Mouse (Mus musculus) lung, embryonic 16.5 days (tissue): ENCODE data around the gene Micall1. TPM values are rescaled to one million over a fixed set of nuclear protein-coding genes. Genes with fewer than 3 reads are reported as not detected.

Experiments
- ATAC-seq: fragments of 200-750 bp; cut with Nextera tagmentation; 2 replicates; pipeline ENCODE4 v1.8.0; 2017; ENCODE audit warnings: low read depth, mild to moderate bottlenecking, moderate library complexity
- H3K27ac ChIP-seq: fragments of 300-500 bp; sonication (generic); 2 replicates; pipeline ENCODE4 v1.5.1; 2014; ENCODE audit warnings: mild to moderate bottlenecking, control low read depth, low read length
- H3K27me3 ChIP-seq: fragments of 300-500 bp; sonication (generic); 2 replicates; pipeline ENCODE4 v1.6.1; 2014; ENCODE audit warnings: low read depth, low read length, mixed read lengths; ENCODE audit not compliant: control insufficient read depth, insufficient read depth
- H3K36me3 ChIP-seq: fragments of 300-500 bp; sonication (generic); 2 replicates; pipeline ENCODE4 v1.6.1; 2014; ENCODE audit warnings: low read length; ENCODE audit not compliant: control insufficient read depth, insufficient read depth
- H3K4me1 ChIP-seq: fragments of 300-500 bp; sonication (generic); replicated peaks from 2 replicates; pipeline ENCODE4 v1.6.1; 2014; ENCODE audit warnings: low read length, mixed read lengths; ENCODE audit not compliant: control insufficient read depth, insufficient read depth
- H3K4me2 ChIP-seq: fragments of 300-500 bp; sonication (generic); 2 replicates; pipeline ENCODE4 v1.6.1; 2014; ENCODE audit warnings: low read depth, low read length, control low read depth
- H3K4me3 ChIP-seq: fragments of 300-500 bp; sonication (generic); 2 replicates; pipeline ENCODE4 v1.5.1; 2014; ENCODE audit warnings: mild to moderate bottlenecking, low read length, control low read depth
- H3K9ac ChIP-seq: fragments of 300-500 bp; sonication (generic); 2 replicates; pipeline ENCODE4 v1.6.1; 2014; ENCODE audit warnings: low read length, control low read depth
- H3K9me3 ChIP-seq: fragments of 300-500 bp; sonication (generic); 2 replicates; pipeline ENCODE4 v1.6.1; 2016; ENCODE audit warnings: low read length; ENCODE audit not compliant: control insufficient read depth
- WGBS: fragments of 180-500 bp; shearing (Covaris S2); extraction: QIAGEN DNeasy Blood & Tissue Kit; methylation state at CpG from one replicate; pipeline ENCODE4 v1.1.7; 2014; 5-methylcytosine and 5-hydroxymethylcytosine counted together
- polyA plus RNA-seq: library from polyadenylated mRNA; unstranded; fragments of >200 nt; fragmentation: Nextera tagmentation; extraction: Ambion mirVana; gene quantifications from 2 replicates; pipeline ENCODE4 v1.2.1, GENCODE M21; 2015

The Micall1 gene
- polyA plus RNA-seq: 6.9 and 7.8 TPM in 2 replicates

DNA sequence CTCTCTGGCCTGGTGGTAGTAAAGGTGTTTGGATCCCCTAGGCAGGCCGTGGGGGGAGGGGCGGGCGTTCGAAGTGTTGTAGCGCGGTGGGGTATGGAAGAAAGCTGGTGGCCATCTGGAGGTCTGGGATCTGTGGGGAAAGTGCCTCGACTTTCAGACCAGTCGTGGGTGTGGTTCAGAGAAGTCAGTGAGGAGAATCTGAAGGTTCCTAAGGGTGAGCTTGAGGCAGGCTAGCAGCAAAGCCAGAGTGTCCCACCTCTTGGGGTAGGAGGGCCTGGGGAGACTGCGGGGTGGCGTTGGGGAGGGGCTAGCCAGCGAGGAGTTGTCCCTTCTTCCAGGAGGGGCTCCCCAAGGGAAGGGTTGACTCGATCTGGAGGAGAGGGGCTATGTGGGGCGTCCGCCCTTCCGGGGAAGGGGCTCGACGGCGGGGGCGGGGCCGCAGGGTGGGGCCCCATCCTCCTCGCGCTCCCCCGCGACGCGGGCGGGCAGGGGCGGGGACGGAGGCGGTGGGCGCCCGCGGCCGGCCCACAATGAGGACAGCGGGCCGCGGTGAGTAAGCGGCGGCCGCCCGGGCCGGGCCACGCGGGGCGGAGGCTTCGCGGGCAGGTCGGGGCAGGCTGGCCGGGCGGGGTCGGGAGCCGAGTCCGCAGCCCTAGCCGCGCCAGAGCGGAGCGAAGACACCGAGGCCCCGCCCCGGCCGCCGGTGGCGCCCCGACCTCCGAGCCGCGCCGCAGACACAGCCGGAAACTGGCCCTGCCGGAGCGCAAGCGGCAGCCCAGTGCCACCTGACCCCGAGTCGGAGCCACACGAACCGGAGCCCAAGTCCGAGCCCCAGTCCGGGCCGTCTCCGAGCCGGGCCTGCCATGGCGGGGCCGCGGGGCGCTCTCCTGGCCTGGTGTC, at the start of gene Micall1:
Gene Micall1, plus strand, starts transcription at position 478 of the 900 bp plus-strand sequence.
- WGBS: under 1% methylated on average over 41 of the region's 85 CpGs
- Histone ChIP-seq H3K9me3 (no peaks in the 10 kb centered on the region), H3K27ac (peak within 1 kb of the TSS; percentile 78), H3K27me3 (no peaks in the 10 kb centered on the region), H3K4me2 (peak within 1 kb of the TSS; percentile 80), H3K9ac (peak within 1 kb of the TSS; percentile 91), H3K4me1 (peaks cover 20% of the 10 kb centered on the region), H3K36me3 (peaks cover 4% of the 10 kb centered on the region; the same call in 1 of the 2 replicates), H3K4me3 (peak within 1 kb of the TSS; percentile 87)
- peak; percentile 87 for ATAC-seq

DNA sequence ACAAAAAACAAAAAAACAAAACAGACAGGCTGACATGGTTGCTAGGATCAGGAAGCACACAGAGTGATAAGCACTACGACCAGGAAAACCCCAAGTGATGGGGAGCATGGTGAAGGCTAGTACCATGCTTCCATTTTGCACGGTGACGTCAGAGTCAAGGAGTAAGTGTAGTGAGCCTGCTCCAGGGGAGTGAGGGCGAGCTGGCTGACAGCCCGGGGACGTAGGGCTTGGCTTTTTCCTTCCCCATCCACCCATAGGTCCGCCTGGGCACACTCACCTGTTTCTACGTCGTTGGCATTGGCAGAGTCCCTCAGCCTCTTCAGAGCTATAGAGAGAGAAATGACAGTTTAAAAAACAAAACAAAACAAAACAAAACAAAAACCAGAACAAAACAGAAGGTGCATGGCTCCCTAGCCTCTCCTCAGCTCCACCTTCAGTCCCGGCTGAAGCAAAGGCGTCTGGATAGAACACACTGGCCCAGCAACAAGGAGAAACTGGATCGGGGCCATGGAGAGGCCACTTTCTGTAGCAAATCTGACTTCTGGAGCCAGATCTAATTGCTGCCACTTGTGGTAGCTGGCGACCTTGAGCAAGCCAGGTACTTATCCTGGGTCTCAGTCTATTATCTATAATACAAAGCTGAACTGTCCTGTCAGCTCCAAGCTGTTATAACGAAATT, 47.7 kb upstream of the Micall1 start:
- Histone ChIP-seq H3K36me3 (peaks cover 25% of the 10 kb centered on the region), H3K4me1 (peaks cover 17% of the 10 kb centered on the region), H3K27ac (no peak overlapping the region), H3K9ac (no peak overlapping the region), H3K9me3 (no peaks in the 10 kb centered on the region), H3K4me3 (no peak overlapping the region), H3K4me2 (peak overlapping the region; percentile 81), H3K27me3 (no peaks in the 10 kb centered on the region)
- no peak for ATAC-seq
- 75% methylated on average over 14 of the region's 14 CpGs for WGBS

DNA sequence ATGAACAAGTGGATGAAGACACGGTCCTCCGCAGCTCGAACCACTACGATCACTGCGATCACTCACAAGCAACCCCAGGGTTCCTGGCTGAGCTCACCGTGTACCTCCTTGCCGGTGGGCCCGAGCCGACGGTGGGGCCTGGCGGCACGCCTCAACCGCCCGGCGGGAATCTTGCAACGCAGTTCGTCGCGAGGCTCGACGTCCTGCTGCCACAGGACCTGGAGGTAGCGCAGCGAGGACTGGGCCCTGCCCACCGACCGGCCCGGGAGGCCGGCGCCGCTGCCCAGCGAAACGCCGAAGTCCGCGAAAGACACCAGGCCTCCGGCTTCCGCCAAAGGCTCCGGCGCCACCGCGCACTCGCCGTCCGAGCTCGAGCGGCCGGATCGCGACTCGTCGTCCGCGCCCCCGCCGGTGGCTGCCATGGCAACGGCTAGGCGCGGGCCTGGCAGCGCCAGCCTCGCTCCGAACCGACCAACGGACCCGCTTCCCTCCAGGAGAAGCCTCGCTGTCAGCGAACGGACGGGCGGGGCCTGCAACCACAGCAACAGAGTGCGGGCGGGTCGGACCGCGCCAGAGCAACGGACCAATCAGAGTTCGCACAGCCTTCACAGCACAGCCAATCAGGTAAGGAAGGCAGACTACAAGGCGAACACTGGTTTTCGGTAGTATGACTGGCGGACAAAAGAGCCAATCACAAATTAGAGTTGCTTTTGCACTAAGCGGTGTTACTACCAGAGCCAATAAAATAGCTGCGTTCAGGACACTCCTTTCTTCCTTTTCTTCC, 46.1 kb upstream of the Micall1 start, which contains the start of gene Ankrd54:
Gene Ankrd54, minus strand, starts transcription at position 518 of the 784 bp plus-strand sequence.
- Histone ChIP-seq H3K9me3 (no peaks in the 10 kb centered on the region), H3K9ac (peak within 1 kb of the TSS; percentile 96), H3K4me3 (peak within 1 kb of the TSS; percentile 98), H3K27ac (peak within 1 kb of the TSS; percentile 77), H3K27me3 (no peaks in the 10 kb centered on the region), H3K4me2 (peak within 1 kb of the TSS; percentile 81), H3K36me3 (peaks cover 19% of the 10 kb centered on the region), H3K4me1 (peaks cover 17% of the 10 kb centered on the region)
- peak; percentile 99 for ATAC-seq
- WGBS: under 1% methylated on average over 73 of the region's 80 CpGs

DNA sequence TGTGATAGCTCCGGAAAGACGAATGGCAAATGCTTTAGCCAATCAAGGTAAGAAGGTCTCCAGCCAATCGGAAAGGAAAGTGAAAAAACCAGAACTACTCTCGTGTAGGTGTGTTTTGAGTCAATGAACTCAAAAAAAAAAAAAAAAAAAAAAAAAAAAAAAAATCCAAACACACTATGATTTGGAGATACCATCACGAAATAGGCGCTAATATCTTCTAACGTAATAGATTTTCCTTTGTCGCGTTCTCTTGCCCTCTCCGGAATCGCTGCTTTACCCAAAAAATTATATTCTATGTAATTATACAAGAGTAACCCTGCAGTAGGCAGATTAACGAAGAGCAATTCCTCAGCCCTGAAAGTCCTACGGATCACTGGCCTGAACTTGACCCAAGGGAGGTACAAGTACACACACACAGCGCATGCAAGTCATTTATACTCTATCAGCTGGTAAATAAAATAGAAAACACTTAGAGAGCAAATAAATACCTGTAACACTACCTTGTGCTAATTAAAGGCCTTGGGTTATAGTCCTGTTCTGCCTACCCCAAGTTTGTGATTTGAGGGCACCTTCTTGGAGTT, 45.4 kb upstream of the Micall1 start:
- 6% methylated on average over 14 of the region's 14 CpGs for WGBS
- Histone ChIP-seq H3K27me3 (no peaks in the 10 kb centered on the region), H3K4me2 (peak overlapping the region; percentile 73), H3K4me3 (peak overlapping the region; percentile 49), H3K36me3 (peaks cover 15% of the 10 kb centered on the region), H3K4me1 (peaks cover 17% of the 10 kb centered on the region), H3K9ac (peak overlapping the region; percentile 66), H3K9me3 (no peaks in the 10 kb centered on the region), H3K27ac (peak overlapping the region; percentile 53)
- no peak for ATAC-seq

DNA sequence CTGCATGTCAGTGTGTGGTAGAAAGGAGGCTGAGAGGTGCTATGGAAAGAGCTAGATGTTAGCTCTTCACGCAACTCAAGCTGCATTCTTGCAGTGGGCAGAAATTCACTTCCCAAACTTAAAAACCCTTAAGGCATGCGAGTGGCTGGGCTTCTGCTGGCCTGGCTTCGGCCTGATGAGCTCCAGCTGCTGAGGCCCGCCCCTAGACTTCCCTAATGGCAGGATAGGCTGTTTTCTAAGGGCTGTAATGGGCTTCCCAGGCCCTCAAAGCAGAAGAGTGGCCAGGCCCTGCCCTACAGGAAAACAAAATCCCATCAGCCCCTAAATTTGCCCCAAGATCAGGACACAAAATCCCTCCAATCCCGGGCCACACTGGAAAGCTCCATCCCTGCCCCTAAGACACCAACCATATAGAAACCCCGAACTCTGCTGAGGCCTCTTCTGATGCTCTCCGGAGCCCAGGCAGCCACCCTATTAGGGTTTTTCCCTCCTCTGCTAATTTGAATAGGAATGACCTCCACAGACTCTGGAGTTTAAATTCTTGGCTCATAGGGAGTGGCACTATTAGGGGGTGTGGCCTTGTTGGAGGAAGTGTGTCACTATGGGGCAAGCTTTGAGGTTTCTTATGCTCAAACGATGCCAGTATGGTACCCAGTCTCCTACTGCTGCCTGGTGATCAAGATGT, 43.5 kb upstream of the Micall1 start:
- no peaks in the 10 kb centered on the region for H3K9me3 ChIP-seq
- H3K4me1 ChIP-seq: peaks cover 17% of the 10 kb centered on the region
- ATAC-seq: no peak
- peaks cover 2% of the 10 kb centered on the region; the same call in 1 of the 2 replicates for H3K36me3 ChIP-seq
- H3K27me3 ChIP-seq: no peaks in the 10 kb centered on the region
- whole genome bisulfite sequencing: 35% methylated on average over 8 of the region's 8 CpGs
- H3K4me2 ChIP-seq: no peak overlapping the region
- H3K27ac ChIP-seq: peak overlapping the region; percentile 61
- no peak overlapping the region for H3K4me3 ChIP-seq
- no peak overlapping the region for H3K9ac ChIP-seq

DNA sequence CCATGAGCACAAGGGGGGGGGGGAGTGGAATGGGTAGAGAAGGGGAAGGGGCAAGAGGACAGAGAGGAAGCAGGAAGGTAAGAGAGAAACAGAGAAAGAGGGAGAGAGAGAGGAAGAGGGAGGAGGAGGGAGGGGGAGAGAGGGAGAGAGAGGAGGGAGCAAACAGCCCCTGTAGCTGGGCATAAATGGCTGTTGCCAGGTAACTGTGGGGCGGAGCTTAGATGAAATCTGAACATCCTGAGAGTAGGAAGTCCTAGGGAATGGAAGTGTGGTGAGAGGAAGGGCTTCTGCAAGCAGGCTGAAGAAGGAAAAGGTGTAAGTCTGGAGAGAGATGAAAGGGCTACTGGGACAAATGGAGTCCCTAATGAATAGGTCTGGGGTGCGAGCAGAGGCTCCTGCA, 42.4 kb upstream of the Micall1 start:
- no peak overlapping the region for H3K4me3 ChIP-seq
- H3K9ac ChIP-seq: no peak overlapping the region
- ATAC-seq: no peak
- no peaks in the 10 kb centered on the region for H3K9me3 ChIP-seq
- H3K27me3 ChIP-seq: no peaks in the 10 kb centered on the region
- H3K4me2 ChIP-seq: no peak overlapping the region
- WGBS: 22% methylated on average over 2 of the region's 2 CpGs
- no peak overlapping the region for H3K27ac ChIP-seq
- H3K4me1 ChIP-seq: peaks cover 16% of the 10 kb centered on the region
- no peaks in the 10 kb centered on the region for H3K36me3 ChIP-seq

DNA sequence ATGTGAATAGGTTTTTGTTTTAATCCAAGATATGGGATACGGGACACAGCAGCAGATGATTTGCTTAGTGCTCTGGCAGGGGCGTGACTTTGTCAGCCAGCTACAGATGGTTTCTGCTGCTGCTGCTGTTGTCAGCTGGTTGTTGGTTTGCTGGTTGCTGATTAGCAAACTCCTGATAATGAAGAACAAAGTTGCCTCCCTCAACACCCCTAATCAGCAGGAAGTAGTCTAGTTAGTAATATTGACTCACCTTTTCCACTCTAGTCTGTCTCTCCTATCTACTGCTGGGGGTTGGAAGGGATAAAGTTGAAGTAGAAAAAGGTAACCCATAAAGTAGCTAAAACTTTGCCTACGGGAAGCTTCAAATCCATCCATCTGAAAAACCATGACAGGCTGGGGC, 41.1 kb upstream of the Micall1 start:
- Histone ChIP-seq H3K27me3 (no peaks in the 10 kb centered on the region), H3K4me1 (peaks cover 8% of the 10 kb centered on the region), H3K4me3 (no peak overlapping the region), H3K36me3 (no peaks in the 10 kb centered on the region), H3K27ac (no peak overlapping the region), H3K4me2 (no peak overlapping the region), H3K9me3 (no peaks in the 10 kb centered on the region), H3K9ac (no peak overlapping the region)
- ATAC-seq: no peak
- WGBS: 57% methylated on average over 3 of the region's 3 CpGs

DNA sequence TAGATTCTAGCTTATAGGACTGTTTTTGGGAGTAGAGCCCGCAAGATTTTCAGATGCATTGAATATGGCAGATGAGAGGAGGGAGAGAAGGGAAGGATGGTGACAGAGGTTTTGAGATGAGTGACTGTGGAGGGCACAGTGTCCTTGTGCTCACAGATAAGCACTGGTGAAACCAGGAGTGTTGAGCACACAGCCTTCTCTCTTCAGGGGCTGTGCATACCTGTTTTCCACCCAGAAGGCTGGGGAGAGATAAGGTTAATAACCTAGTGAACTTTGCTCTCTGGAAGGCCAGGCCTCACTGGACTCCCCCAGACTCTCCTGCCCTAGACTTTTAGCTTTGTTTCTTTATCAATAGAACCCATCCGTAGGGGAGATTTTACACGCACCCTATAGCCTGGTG, 40.3 kb upstream of the Micall1 start:
- H3K27me3 ChIP-seq: no peaks in the 10 kb centered on the region
- no peak overlapping the region for H3K4me3 ChIP-seq
- H3K4me1 ChIP-seq: peaks cover 6% of the 10 kb centered on the region
- H3K36me3 ChIP-seq: no peaks in the 10 kb centered on the region
- no peaks in the 10 kb centered on the region for H3K9me3 ChIP-seq
- H3K4me2 ChIP-seq: no peak overlapping the region
- 78% methylated on average over 3 of the region's 3 CpGs for WGBS
- no peak overlapping the region for H3K9ac ChIP-seq
- no peak overlapping the region for H3K27ac ChIP-seq
- no peak for ATAC-seq
